Mouse (Mus musculus) erythroblast, embryonic 14.5 days (primary cell): Measurements from ENCODE around the gene Serpina3k.

Experiments used
- GATA1 ChIP-seq: IDR thresholded peaks from 2 replicates; pipeline ENCODE4 v1.6.1; 2012; ENCODE audit warnings: low read length, inconsistent platforms, mixed read lengths
- TAL1 ChIP-seq: IDR thresholded peaks from 3 replicates; pipeline ENCODE4 v1.6.1; 2012; ENCODE audit warnings: low read length, inconsistent platforms, mixed read lengths

DNA sequence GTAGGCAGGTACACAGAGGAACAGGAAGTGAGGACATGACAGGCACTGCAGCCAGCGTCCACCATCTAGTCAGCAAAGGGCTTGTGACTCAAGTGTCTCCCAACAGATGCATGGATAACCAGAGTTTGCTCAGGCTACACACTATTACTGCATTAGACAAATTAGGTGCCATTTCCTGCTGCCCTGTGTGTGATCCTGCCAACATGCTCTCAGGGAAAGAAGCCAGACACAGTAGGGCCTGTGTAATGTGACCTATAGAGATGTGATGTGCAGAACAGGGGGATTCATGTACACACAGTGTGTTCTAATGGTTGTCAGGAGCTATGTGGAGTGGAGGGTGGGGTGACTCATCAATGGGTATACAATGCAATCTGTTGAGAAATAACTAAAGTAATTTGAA is 15.8 kb upstream of the Serpina3k start:
- TF ChIP-seq GATA1 (no peak), TAL1 (no peak)
